Comparison of ENCODE assay signal across 10 mouse cellular contexts in the genomic region with DNA sequence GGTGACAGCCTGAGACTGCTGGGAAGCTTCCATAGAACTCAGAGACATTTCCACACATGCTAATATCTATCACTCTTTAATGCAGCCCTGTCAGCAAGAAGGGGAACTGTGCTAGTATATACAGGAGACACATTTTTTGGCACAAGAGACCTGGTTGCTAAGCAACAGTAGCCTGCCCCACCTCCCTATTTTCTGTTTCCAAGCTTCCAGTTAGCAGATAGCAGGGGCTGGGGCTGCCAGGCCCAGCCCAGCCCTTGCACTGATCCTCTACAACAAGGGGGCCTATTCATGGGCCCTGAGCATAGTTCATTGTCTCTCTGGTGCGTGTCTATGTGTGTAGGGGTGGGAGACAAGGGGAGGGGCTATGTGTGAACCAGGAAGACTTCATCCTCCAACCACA. TPM values are rescaled to one million over a fixed set of nuclear protein-coding genes. Genes with fewer than 3 reads are reported as not detected.
DNase-seq lines count a peak whose midpoint lies in the region; ATAC-seq lines count a peak whose summit lies in the region.
"Had no signal": no experiment of that assay in that cellular context is flagged by ENCODE, and none has a peak within 500 bp of the region (broad histone marks: within the 10 kb centered on the region; RNA-seq: fewer than 3 reads in every experiment).

No protein-coding gene starts in this region.

- 46% methylated on average over 1 of the region's 1 CpGs for WGBS in heart, embryonic 11.5 days (ENCODE audit: insufficient replicate concordance)
- WGBS in forebrain, embryonic 16.5 days = 0% methylated on average over 1 of the region's 1 CpGs
- 0% methylated on average over 1 of the region's 1 CpGs for WGBS in midbrain, embryonic 13.5 days

- no peaks in the 10 kb centered on the region for H3K36me3 ChIP-seq in heart, embryonic 11.5 days (ENCODE audit: control insufficient read depth, insufficient read depth, low read length)
- no peaks in the 10 kb centered on the region for H3K36me3 ChIP-seq in forebrain, embryonic 16.5 days (ENCODE audit: control insufficient read depth, insufficient read depth)
- H3K36me3 ChIP-seq in midbrain, embryonic 13.5 days = no peaks in the 10 kb centered on the region

- H3K4me2 ChIP-seq in heart, embryonic 11.5 days = no peak overlapping the region
- no peak overlapping the region for H3K4me2 ChIP-seq in forebrain, embryonic 16.5 days (ENCODE audit: low read length)
- H3K4me2 ChIP-seq in midbrain, embryonic 13.5 days (replicated peaks) = no peak overlapping the region

- H3K9me3 ChIP-seq in heart, embryonic 11.5 days (replicated peaks; ENCODE audit: control insufficient read depth, low read length) = no peaks in the 10 kb centered on the region
- no peaks in the 10 kb centered on the region for H3K9me3 ChIP-seq in forebrain, embryonic 16.5 days (ENCODE audit: control insufficient read depth, low read length)
- H3K9me3 ChIP-seq in midbrain, embryonic 13.5 days = no peaks in the 10 kb centered on the region

- DNase-seq in heart, postnatal 4 days = no peak
- DNase-seq in brain, adult 2 months (ENCODE audit: low read depth, low spot score) = peak; percentile 85
- DNase-seq in MN1 (ENCODE audit: low spot score) (no peak), liver (no peak)
- no peak for DNase-seq in ovary, postnatal 36 days (ENCODE audit: low spot score)

- no peaks in the 10 kb centered on the region for H3K4me1 ChIP-seq in heart, embryonic 11.5 days (ENCODE audit: control insufficient read depth, insufficient read depth, low read length)
- H3K4me1 ChIP-seq in forebrain, embryonic 16.5 days (replicated peaks; ENCODE audit: control insufficient read depth, insufficient read depth, low read length) = peaks cover 9% of the 10 kb centered on the region
- H3K4me1 ChIP-seq in midbrain, embryonic 13.5 days (replicated peaks) = peaks cover 12% of the 10 kb centered on the region

- no peak overlapping the region for H3K27ac ChIP-seq in heart, embryonic 11.5 days (ENCODE audit: low read depth, low read length)
- no peak overlapping the region; the same call in 1 of the 2 replicates for H3K27ac ChIP-seq in forebrain, embryonic 16.5 days (ENCODE audit: low read length)
- peak overlapping the region; percentile 51; the same call in 1 of the 2 replicates for H3K27ac ChIP-seq in midbrain, embryonic 13.5 days
- H3K27ac ChIP-seq: liver, embryonic 14.5 days had no signal

- no peaks in the 10 kb centered on the region for H3K27me3 ChIP-seq in heart, embryonic 11.5 days (ENCODE audit: control insufficient read depth, insufficient read depth, low read length)
- no peaks in the 10 kb centered on the region for H3K27me3 ChIP-seq in forebrain, embryonic 16.5 days (replicated peaks; ENCODE audit: control insufficient read depth, insufficient read depth, low read length)
- H3K27me3 ChIP-seq in midbrain, embryonic 13.5 days = no peaks in the 10 kb centered on the region

- H3K9ac ChIP-seq in heart, embryonic 11.5 days (ENCODE audit: low read depth, low read length) = no peak overlapping the region
- H3K9ac ChIP-seq in forebrain, embryonic 16.5 days (replicated peaks; ENCODE audit: low read depth, low read length) = no peak overlapping the region
- H3K9ac ChIP-seq in midbrain, embryonic 13.5 days (replicated peaks) = no peak overlapping the region
- H3K9ac ChIP-seq: liver, embryonic 14.5 days had no signal

- ATAC-seq in heart, embryonic 11.5 days (replicated peaks; ENCODE audit: insufficient number of reproducible peaks, low FRiP score, low TSS enrichment) = peak; percentile 26; the same call in 1 of the 2 replicates
- peak; percentile 83 for ATAC-seq in forebrain, embryonic 16.5 days
- ATAC-seq in midbrain, embryonic 13.5 days = peak; percentile 99

- H3K4me3 ChIP-seq in heart, embryonic 11.5 days (ENCODE audit: low read depth, low read length) = no peak overlapping the region
- H3K4me3 ChIP-seq in forebrain, embryonic 16.5 days (replicated peaks; ENCODE audit: low read length) = no peak overlapping the region
- H3K4me3 ChIP-seq in midbrain, embryonic 13.5 days (replicated peaks) = no peak overlapping the region

RNA-seq across cellular contexts. Expression of a gene that starts 21.3 kb away (rescaled TPM):
- 0.07 TPM in 1 of 2 replicates, not detected in the other for polyA plus RNA-seq in heart, embryonic 11.5 days (2014; fragmentation: Nextera tagmentation; extraction: Ambion mirVana)
- total RNA-seq in heart, postnatal 4 days (2021) = not detected
- polyA plus RNA-seq in forebrain, embryonic 16.5 days (2015; fragmentation: Nextera tagmentation; extraction: Ambion mirVana) = 0.98 and 1.8 TPM in 2 replicates
- 2.3 and 2.4 TPM in 2 replicates for polyA plus RNA-seq in midbrain, embryonic 13.5 days (2015; fragmentation: Nextera tagmentation; extraction: Ambion mirVana)
- polyA plus RNA-seq: C2C12 had no signal

RNA-seq across cellular contexts. Expression of a gene that starts 46.9 kb away (rescaled TPM):
- 30.4 and 33.1 TPM in 2 replicates for polyA plus RNA-seq in heart, embryonic 11.5 days (2014; fragmentation: Nextera tagmentation; extraction: Ambion mirVana)
- total RNA-seq in heart, postnatal 4 days (2021) = 10 to 100 TPM; 13.4 to 15.7 TPM
- polyA plus RNA-seq in forebrain, embryonic 16.5 days (2015; fragmentation: Nextera tagmentation; extraction: Ambion mirVana) = 31.0 and 32.2 TPM in 2 replicates
- polyA plus RNA-seq in midbrain, embryonic 13.5 days (2015; fragmentation: Nextera tagmentation; extraction: Ambion mirVana) = 29.7 and 33.4 TPM in 2 replicates

Comparison
In these comparisons a context has a peak if more than half of its experiments do, and no peak if none do; other contexts are left out.
1. ATAC-seq: peak in every context shown above with its lines; median percentile 99 in midbrain, embryonic 13.5 days; 83 in forebrain, embryonic 16.5 days; 26 in heart, embryonic 11.5 days.